Mouse (Mus musculus): ENCODE data around the gene Myh9. TPM values are rescaled to one million over a fixed set of nuclear protein-coding genes. Genes with fewer than 3 reads are reported as not detected.
"Not testable (repeated sequence)": the region's sequence is repeated elsewhere in the genome, so short reads cannot be mapped to it uniquely, and the experiment has no call there.

Gene Myh9
- polyA plus RNA-seq, 1 experiment from 2014 or later, result 77.1 TPM

GRCm38 (mm10) chr15:77849572-77850229 lies 7.7 kb upstream of the Myh9 start:
- no peak for ATAC-seq (ENCODE audit: insufficient number of reproducible peaks, insufficient read depth, low FRiP score, low read depth)
- no peak overlapping the region for H3K27ac ChIP-seq (ENCODE audit: low read length)
- H3K36me3 ChIP-seq (ENCODE audit: control insufficient read depth, insufficient read depth, low read length), result no peaks in the 10 kb centered on the region
- no peaks in the 10 kb centered on the region for H3K4me1 ChIP-seq (ENCODE audit: control insufficient read depth, insufficient read depth, low read length)
- 80% methylated on average over 9 of the region's 9 CpGs for WGBS
- H3K4me2 ChIP-seq (replicated peaks; ENCODE audit: low read depth, low read length), result no peak overlapping the region
- H3K9ac ChIP-seq (replicated peaks; ENCODE audit: low read depth, low read length), result no peak overlapping the region
- H3K27me3 ChIP-seq (ENCODE audit: control insufficient read depth, insufficient read depth, low read length), result no peaks in the 10 kb centered on the region
- no peak overlapping the region for H3K4me3 ChIP-seq (ENCODE audit: low read depth, low read length)
- no peaks in the 10 kb centered on the region for H3K9me3 ChIP-seq (ENCODE audit: control insufficient read depth, low read depth, low read length)

GRCm38 (mm10) chr15:77849039-77849436 lies 7.1 kb upstream of the Myh9 start:
- WGBS, result 67% methylated on average over 5 of the region's 5 CpGs
- Histone ChIP-seq H3K4me2 (replicated peaks; ENCODE audit: low read depth, low read length) (no peak overlapping the region), H3K27me3 (ENCODE audit: control insufficient read depth, insufficient read depth, low read length) (no peaks in the 10 kb centered on the region), H3K9ac (replicated peaks; ENCODE audit: low read depth, low read length) (no peak overlapping the region), H3K4me1 (ENCODE audit: control insufficient read depth, insufficient read depth, low read length) (no peaks in the 10 kb centered on the region), H3K36me3 (ENCODE audit: control insufficient read depth, insufficient read depth, low read length) (no peaks in the 10 kb centered on the region), H3K9me3 (ENCODE audit: control insufficient read depth, low read depth, low read length) (no peaks in the 10 kb centered on the region), H3K27ac (ENCODE audit: low read length) (no peak overlapping the region), H3K4me3 (ENCODE audit: low read depth, low read length) (no peak overlapping the region)
- no peak for ATAC-seq (ENCODE audit: insufficient number of reproducible peaks, insufficient read depth, low FRiP score, low read depth)

GRCm38 (mm10) chr15:77848415-77849038 lies 6.6 kb upstream of the Myh9 start:
- no peak for ATAC-seq (ENCODE audit: insufficient number of reproducible peaks, insufficient read depth, low FRiP score, low read depth)
- WGBS, result 73% methylated on average over 16 of the region's 16 CpGs
- Histone ChIP-seq H3K36me3 (ENCODE audit: control insufficient read depth, insufficient read depth, low read length) (no peaks in the 10 kb centered on the region), H3K27ac (ENCODE audit: low read length) (no peak overlapping the region), H3K9ac (replicated peaks; ENCODE audit: low read depth, low read length) (no peak overlapping the region), H3K27me3 (ENCODE audit: control insufficient read depth, insufficient read depth, low read length) (no peaks in the 10 kb centered on the region), H3K4me3 (ENCODE audit: low read depth, low read length) (no peak overlapping the region), H3K4me1 (ENCODE audit: control insufficient read depth, insufficient read depth, low read length) (no peaks in the 10 kb centered on the region), H3K9me3 (ENCODE audit: control insufficient read depth, low read depth, low read length) (no peaks in the 10 kb centered on the region), H3K4me2 (replicated peaks; ENCODE audit: low read depth, low read length) (no peak overlapping the region)

- no peaks in the 10 kb centered on the region for H3K27me3 ChIP-seq (ENCODE audit: control insufficient read depth, insufficient read depth, low read length)
- no peaks in the 10 kb centered on the region for H3K9me3 ChIP-seq (ENCODE audit: control insufficient read depth, low read depth, low read length)
- no peak overlapping the region for H3K9ac ChIP-seq (replicated peaks; ENCODE audit: low read depth, low read length)
- H3K4me2 ChIP-seq (replicated peaks; ENCODE audit: low read depth, low read length), result no peak overlapping the region
- no peak for ATAC-seq (ENCODE audit: insufficient number of reproducible peaks, insufficient read depth, low FRiP score, low read depth)
- WGBS, result 58% methylated on average over 3 of the region's 3 CpGs
- no peaks in the 10 kb centered on the region for H3K36me3 ChIP-seq (ENCODE audit: control insufficient read depth, insufficient read depth, low read length)
- no peaks in the 10 kb centered on the region; the same call in 1 of the 2 replicates for H3K4me1 ChIP-seq (ENCODE audit: control insufficient read depth, insufficient read depth, low read length)
- H3K4me3 ChIP-seq (ENCODE audit: low read depth, low read length), result no peak overlapping the region
- H3K27ac ChIP-seq (ENCODE audit: low read length), result no peak overlapping the region
These were observed 5.9 kb upstream of the Myh9 start for GRCm38 (mm10) chr15:77847826-77848225.

GRCm38 (mm10) chr15:77847108-77847507 lies 5.1 kb upstream of the Myh9 start:
- Histone ChIP-seq H3K4me1 (ENCODE audit: control insufficient read depth, insufficient read depth, low read length) (no peaks in the 10 kb centered on the region; the same call in 1 of the 2 replicates), H3K4me3 (ENCODE audit: low read depth, low read length) (no peak overlapping the region), H3K27me3 (ENCODE audit: control insufficient read depth, insufficient read depth, low read length) (no peaks in the 10 kb centered on the region), H3K9me3 (ENCODE audit: control insufficient read depth, low read depth, low read length) (no peaks in the 10 kb centered on the region), H3K9ac (replicated peaks; ENCODE audit: low read depth, low read length) (no peak overlapping the region), H3K36me3 (ENCODE audit: control insufficient read depth, insufficient read depth, low read length) (no peaks in the 10 kb centered on the region), H3K4me2 (replicated peaks; ENCODE audit: low read depth, low read length) (no peak overlapping the region), H3K27ac (ENCODE audit: low read length) (no peak overlapping the region)
- ATAC-seq (ENCODE audit: insufficient number of reproducible peaks, insufficient read depth, low FRiP score, low read depth), result no peak
- WGBS, result 71% methylated on average over 3 of the region's 3 CpGs

GRCm38 (mm10) chr15:77845931-77846595 lies 4.1 kb upstream of the Myh9 start:
- H3K27me3 ChIP-seq (ENCODE audit: control insufficient read depth, insufficient read depth, low read length); H3K4me1 ChIP-seq (ENCODE audit: control insufficient read depth, insufficient read depth, low read length); H3K4me2 ChIP-seq (replicated peaks; ENCODE audit: low read depth, low read length); H3K9ac ChIP-seq (replicated peaks; ENCODE audit: low read depth, low read length); ATAC-seq (ENCODE audit: insufficient number of reproducible peaks, insufficient read depth, low FRiP score, low read depth); H3K27ac ChIP-seq (ENCODE audit: low read length); H3K36me3 ChIP-seq (ENCODE audit: control insufficient read depth, insufficient read depth, low read length); H3K4me3 ChIP-seq (ENCODE audit: low read depth, low read length); H3K9me3 ChIP-seq (ENCODE audit: control insufficient read depth, low read depth, low read length): not testable (repeated sequence)
- 84% methylated on average over 11 of the region's 11 CpGs for WGBS

- H3K27ac ChIP-seq (ENCODE audit: low read length), result no peak overlapping the region
These were observed 3.1 kb upstream of the Myh9 start for GRCm38 (mm10) chr15:77844955-77845635.

GRCm38 (mm10) chr15:77844048-77844447 lies 2.1 kb upstream of the Myh9 start:
- Histone ChIP-seq H3K27me3 (ENCODE audit: control insufficient read depth, insufficient read depth, low read length) (no peaks in the 10 kb centered on the region), H3K9ac (replicated peaks; ENCODE audit: low read depth, low read length) (no peak overlapping the region), H3K4me1 (ENCODE audit: control insufficient read depth, insufficient read depth, low read length) (peaks cover 17% of the 10 kb centered on the region; the same call in 1 of the 2 replicates), H3K27ac (ENCODE audit: low read length) (no peak overlapping the region), H3K4me3 (ENCODE audit: low read depth, low read length) (no peak overlapping the region), H3K36me3 (ENCODE audit: control insufficient read depth, insufficient read depth, low read length) (no peaks in the 10 kb centered on the region), H3K4me2 (replicated peaks; ENCODE audit: low read depth, low read length) (no peak overlapping the region), H3K9me3 (ENCODE audit: control insufficient read depth, low read depth, low read length) (no peaks in the 10 kb centered on the region)
- no peak for ATAC-seq (ENCODE audit: insufficient number of reproducible peaks, insufficient read depth, low FRiP score, low read depth)
- 73% methylated on average over 6 of the region's 6 CpGs for WGBS

More at GRCm38 (mm10) chr15:77844955-77845635, 3.1 kb upstream of the Myh9 start:
- no peak for ATAC-seq (ENCODE audit: insufficient number of reproducible peaks, insufficient read depth, low FRiP score, low read depth)
- no peaks in the 10 kb centered on the region for H3K9me3 ChIP-seq (ENCODE audit: control insufficient read depth, low read depth, low read length)
- no peak overlapping the region for H3K4me2 ChIP-seq (replicated peaks; ENCODE audit: low read depth, low read length)
- no peak overlapping the region for H3K4me3 ChIP-seq (ENCODE audit: low read depth, low read length)
- no peaks in the 10 kb centered on the region for H3K36me3 ChIP-seq (ENCODE audit: control insufficient read depth, insufficient read depth, low read length)
- H3K4me1 ChIP-seq (ENCODE audit: control insufficient read depth, insufficient read depth, low read length), result peaks cover 6% of the 10 kb centered on the region; the same call in 1 of the 2 replicates
- no peak overlapping the region for H3K9ac ChIP-seq (replicated peaks; ENCODE audit: low read depth, low read length)
- WGBS, result 84% methylated on average over 16 of the region's 16 CpGs
- H3K27me3 ChIP-seq (ENCODE audit: control insufficient read depth, insufficient read depth, low read length), result no peaks in the 10 kb centered on the region
